Mouse (Mus musculus) megakaryocyte, embryonic 14.5 days (primary cell): ENCODE measurements at regions not wholly inside any gene's neighbourhood (a gene's known extent, or its start where the extent isn't known, plus 50 kb on each side); places are given as distances from the start of the nearest gene placed in this dataset.

Source experiments
- FLI1 ChIP-seq: IDR thresholded peaks from 2 replicates; pipeline ENCODE4 v1.6.1; 2012; ENCODE audit warnings: low read length, inconsistent platforms, mixed read lengths
- GATA1 ChIP-seq: IDR thresholded peaks from 3 replicates; pipeline ENCODE4 v1.6.1; 2012; ENCODE audit warnings: mixed read lengths, low read length, inconsistent platforms, borderline replicate concordance

DNA sequence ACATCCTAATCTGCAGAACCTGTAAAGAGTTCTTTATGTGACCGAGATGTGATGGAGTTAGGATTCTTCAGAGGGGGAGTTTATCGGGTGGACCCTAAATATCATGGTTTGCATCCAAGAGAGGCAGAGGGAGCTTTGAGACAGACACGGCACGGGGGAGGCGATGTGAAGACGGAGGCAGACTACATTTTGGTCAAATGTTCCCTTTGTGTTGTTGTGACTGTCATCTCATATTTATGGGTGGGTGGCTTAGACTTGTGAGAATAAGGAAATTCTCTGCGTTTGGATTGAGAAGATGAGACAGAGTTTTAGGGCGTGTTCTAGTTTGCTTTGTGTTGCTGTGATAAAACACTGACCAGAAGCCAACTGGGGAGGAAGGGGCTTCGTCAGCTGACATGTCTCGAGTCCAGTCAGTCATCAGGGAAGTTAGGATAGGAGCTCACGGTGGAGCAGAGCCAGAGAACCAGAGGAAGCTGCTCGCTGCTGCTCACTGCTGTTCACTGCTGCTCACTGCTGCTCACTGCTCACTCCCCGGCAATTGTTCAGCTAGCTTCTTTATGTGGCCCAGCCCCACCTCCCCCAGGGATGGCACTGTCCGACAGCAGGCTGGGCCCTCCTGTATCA is 259.0 kb upstream of the Cnr1 start:
- TF ChIP-seq GATA1, result no peak
- no peak for TF ChIP-seq FLI1
